Mouse (Mus musculus): ENCODE data around the gene Grasp. TPM values are rescaled to one million over a fixed set of nuclear protein-coding genes. Genes with fewer than 3 reads are reported as not detected.

Gene Grasp
- total and polyA plus RNA-seq, 2 experiments: 0.92 to 1.5 TPM

GRCm38 (mm10) chr15:101235728-101236327 lies 11.8 kb downstream of the Grasp start:
- 21% methylated on average over 12 of the region's 12 CpGs for WGBS
- Histone ChIP-seq H3K4me3 (ENCODE audit: insufficient read depth, low read depth, low read length) (no peak overlapping the region), H3K27ac (replicated peaks; ENCODE audit: insufficient read depth, low read depth, low read length) (no peak overlapping the region), H3K79me2 (ENCODE audit: control insufficient read depth, insufficient read depth, low read length) (no peaks in the 10 kb centered on the region), H3K27me3 (ENCODE audit: control insufficient read depth, insufficient read depth, low read length) (no peaks in the 10 kb centered on the region), H3K4me1 (ENCODE audit: control insufficient read depth, insufficient read depth, low read length) (no peaks in the 10 kb centered on the region), H3K9ac (ENCODE audit: low read depth, low read length) (no peak overlapping the region), H3K36me3 (ENCODE audit: control insufficient read depth, insufficient read depth, low read length) (no peaks in the 10 kb centered on the region)
- TF ChIP-seq CTCF (IDR thresholded peaks at IDR 0.05; ENCODE audit: low read depth, low read length): no peak
- TF ChIP-seq POLR2A (IDR thresholded peaks at IDR 0.05; ENCODE audit: extremely low read depth, insufficient read depth, low read length): no peak
- DNase-seq (ENCODE audit: extremely low read depth, low read depth, low spot score): no peak

- no peak for DNase-seq (ENCODE audit: extremely low read depth, low read depth, low spot score)
- no peak overlapping the region for H3K27ac ChIP-seq (replicated peaks; ENCODE audit: insufficient read depth, low read depth, low read length)
- no peaks in the 10 kb centered on the region for H3K79me2 ChIP-seq (ENCODE audit: control insufficient read depth, insufficient read depth, low read length)
- H3K9ac ChIP-seq (ENCODE audit: low read depth, low read length): no peak overlapping the region
- H3K4me1 ChIP-seq (ENCODE audit: control insufficient read depth, insufficient read depth, low read length): no peaks in the 10 kb centered on the region
- no peak overlapping the region for H3K4me3 ChIP-seq (ENCODE audit: insufficient read depth, low read depth, low read length)
- 6% methylated on average over 3 of the region's 3 CpGs for WGBS
- H3K36me3 ChIP-seq (ENCODE audit: control insufficient read depth, insufficient read depth, low read length): no peaks in the 10 kb centered on the region
- TF ChIP-seq POLR2A (IDR thresholded peaks at IDR 0.05; ENCODE audit: extremely low read depth, insufficient read depth, low read length) (no peak), CTCF (IDR thresholded peaks at IDR 0.05; ENCODE audit: low read depth, low read length) (peak; percentile 87)
- no peaks in the 10 kb centered on the region for H3K27me3 ChIP-seq (ENCODE audit: control insufficient read depth, insufficient read depth, low read length)
Measured at GRCm38 (mm10) chr15:101236878-101237277, 12.9 kb downstream of the Grasp start.

- 20% methylated on average over 28 of the region's 28 CpGs for WGBS
- TF ChIP-seq POLR2A (IDR thresholded peaks at IDR 0.05; ENCODE audit: extremely low read depth, insufficient read depth, low read length) (no peak), CTCF (IDR thresholded peaks at IDR 0.05; ENCODE audit: low read depth, low read length) (peak; percentile 65)
- Histone ChIP-seq H3K79me2 (ENCODE audit: control insufficient read depth, insufficient read depth, low read length) (no peaks in the 10 kb centered on the region), H3K36me3 (ENCODE audit: control insufficient read depth, insufficient read depth, low read length) (no peaks in the 10 kb centered on the region), H3K9ac (ENCODE audit: low read depth, low read length) (no peak overlapping the region), H3K4me3 (ENCODE audit: insufficient read depth, low read depth, low read length) (no peak overlapping the region), H3K27ac (replicated peaks; ENCODE audit: insufficient read depth, low read depth, low read length) (no peak overlapping the region), H3K4me1 (ENCODE audit: control insufficient read depth, insufficient read depth, low read length) (no peaks in the 10 kb centered on the region), H3K27me3 (ENCODE audit: control insufficient read depth, insufficient read depth, low read length) (no peaks in the 10 kb centered on the region)
- DNase-seq (ENCODE audit: extremely low read depth, low read depth, low spot score): no peak
Measured at GRCm38 (mm10) chr15:101238885-101239511, 15.0 kb downstream of the Grasp start.

GRCm38 (mm10) chr15:101239821-101240220 lies 15.8 kb downstream of the Grasp start:
- Histone ChIP-seq H3K4me1 (ENCODE audit: control insufficient read depth, insufficient read depth, low read length) (no peaks in the 10 kb centered on the region), H3K79me2 (ENCODE audit: control insufficient read depth, insufficient read depth, low read length) (no peaks in the 10 kb centered on the region), H3K4me3 (ENCODE audit: insufficient read depth, low read depth, low read length) (no peak overlapping the region), H3K27ac (replicated peaks; ENCODE audit: insufficient read depth, low read depth, low read length) (no peak overlapping the region), H3K9ac (ENCODE audit: low read depth, low read length) (no peak overlapping the region), H3K27me3 (ENCODE audit: control insufficient read depth, insufficient read depth, low read length) (no peaks in the 10 kb centered on the region), H3K36me3 (ENCODE audit: control insufficient read depth, insufficient read depth, low read length) (no peaks in the 10 kb centered on the region)
- no peak for TF ChIP-seq CTCF (IDR thresholded peaks at IDR 0.05; ENCODE audit: low read depth, low read length)
- TF ChIP-seq POLR2A (IDR thresholded peaks at IDR 0.05; ENCODE audit: extremely low read depth, insufficient read depth, low read length): no peak
- no peak for DNase-seq (ENCODE audit: extremely low read depth, low read depth, low spot score)
- WGBS: 71% methylated on average over 8 of the region's 8 CpGs

- Histone ChIP-seq H3K36me3 (ENCODE audit: control insufficient read depth, insufficient read depth, low read length) (no peaks in the 10 kb centered on the region), H3K27me3 (ENCODE audit: control insufficient read depth, insufficient read depth, low read length) (no peaks in the 10 kb centered on the region), H3K4me3 (ENCODE audit: insufficient read depth, low read depth, low read length) (no peak overlapping the region), H3K27ac (replicated peaks; ENCODE audit: insufficient read depth, low read depth, low read length) (no peak overlapping the region), H3K79me2 (ENCODE audit: control insufficient read depth, insufficient read depth, low read length) (no peaks in the 10 kb centered on the region), H3K9ac (ENCODE audit: low read depth, low read length) (no peak overlapping the region), H3K4me1 (ENCODE audit: control insufficient read depth, insufficient read depth, low read length) (0 out of 2 replicates have a peak, but pooled peaks cover 1% of the 10 kb centered on the region)
- 6% methylated on average over 10 of the region's 10 CpGs for WGBS
- TF ChIP-seq CTCF (IDR thresholded peaks at IDR 0.05; ENCODE audit: low read depth, low read length) (peak; percentile 77), POLR2A (IDR thresholded peaks at IDR 0.05; ENCODE audit: extremely low read depth, insufficient read depth, low read length) (no peak)
- peak; percentile 65 for DNase-seq (ENCODE audit: extremely low read depth, low read depth, low spot score)
Measured at GRCm38 (mm10) chr15:101240799-101241204, 16.8 kb downstream of the Grasp start.

GRCm38 (mm10) chr15:101241236-101241635 lies 17.2 kb downstream of the Grasp start:
- Histone ChIP-seq H3K79me2 (ENCODE audit: control insufficient read depth, insufficient read depth, low read length) (no peaks in the 10 kb centered on the region), H3K27ac (replicated peaks; ENCODE audit: insufficient read depth, low read depth, low read length) (no peak overlapping the region), H3K4me3 (ENCODE audit: insufficient read depth, low read depth, low read length) (no peak overlapping the region), H3K4me1 (ENCODE audit: control insufficient read depth, insufficient read depth, low read length) (0 out of 2 replicates have a peak, but pooled peaks cover 2% of the 10 kb centered on the region), H3K9ac (ENCODE audit: low read depth, low read length) (no peak overlapping the region), H3K27me3 (ENCODE audit: control insufficient read depth, insufficient read depth, low read length) (no peaks in the 10 kb centered on the region), H3K36me3 (ENCODE audit: control insufficient read depth, insufficient read depth, low read length) (no peaks in the 10 kb centered on the region)
- no peak for TF ChIP-seq CTCF (IDR thresholded peaks at IDR 0.05; ENCODE audit: low read depth, low read length)
- no peak for TF ChIP-seq POLR2A (IDR thresholded peaks at IDR 0.05; ENCODE audit: extremely low read depth, insufficient read depth, low read length)
- 73% methylated on average over 9 of the region's 9 CpGs for WGBS
- DNase-seq (ENCODE audit: extremely low read depth, low read depth, low spot score): no peak

All from liver, adult 2 months (tissue).